Mouse (Mus musculus) C2C12 (cell line): ENCODE results near the gene Col11a2. TPM values are rescaled to one million over a fixed set of nuclear protein-coding genes. Genes with fewer than 3 reads are reported as not detected.

Source experiments
- H3K27me3 ChIP-seq: one replicate; pipeline ENCODE4 v1.6.1; 2011; ENCODE audit not compliant: control insufficient read depth, insufficient read depth, insufficient read length
- H3K36me3 ChIP-seq: one replicate; pipeline ENCODE4 v1.6.1; 2011; ENCODE audit not compliant: control insufficient read depth, insufficient read depth
- H3K4me3 ChIP-seq: one replicate; pipeline ENCODE4 v1.5.1; 2011; ENCODE audit warnings: mild to moderate bottlenecking, control low read depth; ENCODE audit not compliant: poor library complexity, insufficient read depth, severe bottlenecking
- H3K79me2 ChIP-seq: one replicate; pipeline ENCODE4 v1.6.1; 2011; ENCODE audit not compliant: control insufficient read depth, insufficient read depth
- H3K79me3 ChIP-seq: one replicate; pipeline ENCODE4 v1.6.1; 2011; ENCODE audit warnings: low read depth, control low read depth
- H3ac ChIP-seq: one replicate; pipeline ENCODE3; 2011; ENCODE audit warnings: low read depth; ENCODE audit not compliant: control insufficient read depth, insufficient read length
- CEBPB ChIP-seq: IDR thresholded peaks from one replicate; pipeline ENCODE4 v1.6.1; 2011; ENCODE audit warnings: low read depth, mild to moderate bottlenecking, control low read depth, moderate library complexity
- CTCF ChIP-seq: IDR thresholded peaks from one replicate; pipeline ENCODE4 v1.5.1; 2011; ENCODE audit not compliant: control insufficient read depth, insufficient read depth, insufficient read length
- FOSL1 ChIP-seq: IDR thresholded peaks from one replicate; pipeline ENCODE4 v1.8.0; 2011; ENCODE audit warnings: mild to moderate bottlenecking, low read length; ENCODE audit not compliant: poor library complexity, insufficient read depth, severe bottlenecking
- MAX ChIP-seq: IDR thresholded peaks from one replicate; pipeline ENCODE4 v1.6.1; 2011; ENCODE audit warnings: mild to moderate bottlenecking, control low read depth
- MYOD1 ChIP-seq: IDR thresholded peaks from one replicate; pipeline ENCODE4 v1.6.1; 2011; ENCODE audit warnings: low read depth; ENCODE audit not compliant: control insufficient read depth, insufficient read length
- MYOG ChIP-seq: IDR thresholded peaks from one replicate; pipeline ENCODE4 v1.6.1; 2011; ENCODE audit not compliant: control insufficient read depth, insufficient read length; ENCODE audit errors: extremely low read depth
- USF1 ChIP-seq: IDR thresholded peaks from one replicate; pipeline ENCODE4 v1.6.1; 2011; ENCODE audit warnings: low read depth, mild to moderate bottlenecking, control low read depth, moderate library complexity
- polyA plus RNA-seq: library from polyadenylated mRNA; unstranded; fragments of >200 nt; fragmentation: generic; extraction: Trizol; gene quantifications from one replicate; pipeline ENCODE4 v1.2.1, GENCODE M21; 2012; ENCODE audit warnings: missing spikeins

The Col11a2 gene
- polyA plus RNA-seq, 1 experiment = 0.77 TPM

DNA sequence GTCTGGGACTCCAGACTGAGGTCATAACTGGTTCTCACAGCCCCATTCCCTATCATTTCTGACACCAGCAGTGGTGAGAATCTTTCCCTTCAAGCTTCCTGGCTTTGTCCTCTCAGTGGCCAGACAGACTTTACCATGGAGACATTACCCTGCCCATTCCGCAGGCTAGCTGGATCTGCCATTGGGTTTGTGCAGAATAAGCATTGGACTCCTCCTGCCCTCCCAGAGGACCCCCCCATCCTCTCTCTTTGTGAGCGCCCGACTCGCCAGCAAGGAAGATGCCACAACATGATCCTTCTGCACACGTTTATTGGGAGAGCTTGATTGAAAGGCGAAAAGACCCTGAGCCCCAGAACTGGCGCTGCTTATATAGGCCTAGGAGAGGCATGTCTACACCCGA is 25.8 kb upstream of the Col11a2 start:
- Histone ChIP-seq H3K27me3 (peaks cover 5% of the 10 kb centered on the region), H3K79me3 (no peaks in the 10 kb centered on the region), H3K79me2 (no peaks in the 10 kb centered on the region), H3ac (no peak overlapping the region), H3K36me3 (no peaks in the 10 kb centered on the region), H3K4me3 (no peak overlapping the region)
- TF ChIP-seq MYOG (no peak), FOSL1 (no peak), MYOD1 (no peak), CEBPB (no peak), CTCF (no peak), MAX (no peak), USF1 (no peak)

DNA sequence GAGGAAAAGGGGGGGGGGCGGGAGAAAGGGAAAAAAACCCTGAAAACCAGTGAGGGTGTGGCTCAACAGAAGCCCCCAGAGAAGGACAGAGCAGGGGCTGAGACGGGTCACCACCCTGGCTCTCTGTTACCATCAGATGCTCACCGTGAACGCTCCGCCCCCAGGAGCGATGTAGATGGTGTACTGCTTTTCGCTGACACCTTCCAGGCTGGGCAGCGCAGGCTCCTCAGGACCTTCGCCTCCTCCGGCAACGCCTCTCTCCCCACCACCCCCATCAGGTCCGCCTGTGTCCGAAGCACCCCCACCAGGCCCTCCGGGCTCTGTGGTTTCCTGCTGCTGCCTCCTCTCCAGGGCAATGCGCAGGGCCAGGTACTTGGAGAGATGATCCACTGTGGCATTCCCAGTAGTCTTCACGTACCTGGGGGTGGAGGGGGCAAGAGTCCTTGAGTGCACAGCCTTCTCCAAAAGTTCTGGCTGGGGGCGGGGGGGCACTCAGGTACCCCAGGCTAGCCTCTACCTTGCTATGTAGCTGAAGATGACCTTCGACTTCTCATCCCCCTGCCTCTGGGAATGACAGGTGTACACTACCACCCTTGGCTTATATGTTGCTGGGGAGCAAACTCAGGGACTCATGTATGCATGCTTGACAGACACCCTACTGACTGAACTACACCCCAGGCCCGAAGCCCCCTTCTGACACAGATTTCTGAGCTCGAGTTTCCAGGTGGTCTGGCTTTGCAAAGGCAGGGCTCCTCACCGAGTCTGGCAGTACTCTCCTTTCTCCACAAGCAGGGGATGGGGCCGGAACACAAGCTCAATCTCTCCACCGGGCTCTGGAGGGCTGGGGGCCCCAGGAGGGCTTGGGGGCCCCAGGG is 17.5 kb upstream of the Col11a2 start:
- H3K79me2 ChIP-seq = no peaks in the 10 kb centered on the region
- no peaks in the 10 kb centered on the region for H3K79me3 ChIP-seq
- no peak overlapping the region for H3ac ChIP-seq
- no peaks in the 10 kb centered on the region for H3K36me3 ChIP-seq
- TF ChIP-seq CEBPB (no peak), MYOG (no peak)
- no peak overlapping the region for H3K4me3 ChIP-seq
- H3K27me3 ChIP-seq = no peaks in the 10 kb centered on the region

GRCm38 (mm10) chr17:34022414-34022783 is 16.8 kb upstream of the Col11a2 start:
- no peaks in the 10 kb centered on the region for H3K79me3 ChIP-seq
- no peaks in the 10 kb centered on the region for H3K79me2 ChIP-seq
- no peak overlapping the region for H3K4me3 ChIP-seq
- no peaks in the 10 kb centered on the region for H3K36me3 ChIP-seq
- H3K27me3 ChIP-seq = no peaks in the 10 kb centered on the region
- TF ChIP-seq CEBPB = no peak
- TF ChIP-seq FOSL1 = no peak
- TF ChIP-seq MYOD1 = no peak
- TF ChIP-seq MAX = no peak
- TF ChIP-seq MYOG = no peak
- no peak for TF ChIP-seq CTCF
- TF ChIP-seq USF1 = no peak
- no peak overlapping the region for H3ac ChIP-seq

- H3K4me3 ChIP-seq = no peak overlapping the region
- no peaks in the 10 kb centered on the region for H3K79me2 ChIP-seq
- H3K36me3 ChIP-seq = peaks cover under 1% of the 10 kb centered on the region
- H3K27me3 ChIP-seq = no peaks in the 10 kb centered on the region
- no peak overlapping the region for H3ac ChIP-seq
- H3K79me3 ChIP-seq = no peaks in the 10 kb centered on the region
- TF ChIP-seq MYOG (no peak), FOSL1 (no peak), USF1 (no peak), MYOD1 (no peak), MAX (no peak), CEBPB (no peak), CTCF (no peak)
These were observed 16.2 kb upstream of the Col11a2 start for GRCm38 (mm10) chr17:34022987-34023386.

GRCm38 (mm10) chr17:34023678-34024077 is 15.6 kb upstream of the Col11a2 start:
- H3K27me3 ChIP-seq = no peaks in the 10 kb centered on the region
- H3K4me3 ChIP-seq = no peak overlapping the region
- no peak overlapping the region for H3ac ChIP-seq
- peaks cover 4% of the 10 kb centered on the region for H3K79me2 ChIP-seq
- H3K79me3 ChIP-seq = no peaks in the 10 kb centered on the region
- peaks cover 7% of the 10 kb centered on the region for H3K36me3 ChIP-seq
- TF ChIP-seq MYOG (no peak), CEBPB (no peak), FOSL1 (no peak), MAX (no peak), MYOD1 (no peak), CTCF (no peak), USF1 (no peak)

DNA sequence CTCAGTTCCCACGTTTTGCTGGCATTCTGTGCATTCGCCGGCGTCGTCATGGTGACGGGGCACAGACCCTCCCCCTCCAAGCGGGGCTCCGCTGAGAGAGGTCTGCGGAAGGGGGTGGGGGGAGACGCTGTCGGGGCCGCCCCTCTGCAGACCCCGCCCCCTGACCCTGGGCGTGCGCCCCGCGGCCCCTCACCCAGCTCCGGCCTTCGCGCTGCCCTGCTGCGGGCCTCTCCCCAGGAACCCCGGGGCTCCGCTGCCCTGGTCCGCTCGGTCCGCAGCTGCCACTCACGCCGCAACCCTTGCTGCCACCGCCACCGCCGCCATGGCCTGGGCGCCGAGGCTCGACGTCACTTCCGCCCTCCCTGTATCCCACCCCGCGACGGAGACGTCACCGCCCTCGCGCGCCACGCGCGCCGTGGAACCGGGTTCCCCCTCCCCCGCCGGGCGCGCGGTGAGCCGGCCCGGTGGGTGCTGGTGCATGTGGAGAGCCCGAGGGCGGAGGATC is 14.9 kb upstream of the Col11a2 start, which contains the start of gene Ring1:
Gene Ring1 (minus strand): TSS at position 364 of the 505 bp plus-strand sequence.
- peaks cover 11% of the 10 kb centered on the region for H3K79me2 ChIP-seq
- H3K4me3 ChIP-seq = peak within 1 kb of the TSS; percentile 61
- no peak for TF ChIP-seq USF1
- peak; percentile 52 for TF ChIP-seq MAX
- peaks cover 14% of the 10 kb centered on the region for H3K36me3 ChIP-seq
- H3ac ChIP-seq = peak within 1 kb of the TSS; percentile 87
- H3K79me3 ChIP-seq = peaks cover 6% of the 10 kb centered on the region
- H3K27me3 ChIP-seq = no peaks in the 10 kb centered on the region
